16 mouse cellular contexts compared by ENCODE assay signal in the genomic region with DNA sequence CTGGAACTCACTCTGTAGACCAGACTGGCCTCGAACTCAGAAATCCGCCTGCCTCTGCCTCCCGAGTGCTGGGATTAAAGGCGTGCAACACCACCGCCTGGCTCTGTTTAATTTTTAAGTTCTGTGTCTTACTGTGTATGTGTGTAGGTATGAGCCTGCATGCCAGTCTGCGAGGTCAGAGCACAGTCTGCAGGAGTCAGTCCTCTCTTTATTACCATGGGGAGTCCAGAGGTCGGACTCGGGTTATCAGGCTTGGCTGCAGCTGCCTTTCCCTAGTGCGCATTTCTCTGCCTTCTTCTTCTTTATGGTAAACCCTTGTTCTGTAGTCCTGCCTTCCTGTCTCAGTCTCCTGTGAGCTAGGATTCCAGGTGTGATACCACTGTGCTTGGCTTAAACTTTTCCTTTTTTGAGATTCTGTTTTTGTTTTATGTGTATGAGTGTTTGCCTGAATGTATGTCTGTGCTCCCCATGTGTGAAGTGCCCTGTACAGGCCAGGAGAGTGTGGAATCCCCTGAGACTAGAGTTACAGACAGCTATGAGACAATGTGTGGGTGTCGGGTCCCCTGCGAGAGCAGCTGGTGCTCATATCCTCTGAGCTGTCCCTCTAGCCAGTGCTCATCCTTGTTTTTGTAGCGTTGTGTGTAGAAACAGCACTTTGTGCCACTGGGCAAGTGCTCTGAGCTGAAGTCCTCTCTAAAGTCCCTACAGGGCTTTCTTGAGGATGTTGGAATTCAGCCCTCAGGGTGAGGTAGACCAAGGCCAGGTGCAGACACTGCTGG. TPM values are rescaled to one million over a fixed set of nuclear protein-coding genes. Genes with fewer than 3 reads are reported as not detected.
A peak's percentile ranks its signal among the peaks of the same experiment; 100 is the strongest.
DNase-seq lines count a peak whose midpoint lies in the region; ATAC-seq and TF ChIP-seq lines count a peak whose summit lies in the region.
"Had no signal": no experiment of that assay in that cellular context is flagged by ENCODE, and none has a peak within 500 bp of the region (broad histone marks: within the 10 kb centered on the region; RNA-seq: fewer than 3 reads in every experiment).

No protein-coding gene starts in this region.

- ATAC-seq in forebrain, embryonic 15.5 days (replicated peaks) = no peak
- ATAC-seq in forebrain, embryonic 13.5 days = no peak
- ATAC-seq in intestine, postnatal 0 days = peak; percentile 84
- no peak for ATAC-seq in granulocyte monocyte progenitor cell, adult 5-6 weeks (replicated peaks; ENCODE audit: poor library complexity, severe bottlenecking)
- ATAC-seq: Patski had no signal

- no peak for TF ChIP-seq CTCF in layer of hippocampus, adult 2 months (conservative IDR thresholded peaks at IDR 0.05)
- TF ChIP-seq CTCF in intestine, postnatal 0 days (IDR thresholded peaks at IDR 0.05; ENCODE audit: low read depth) = no peak

- no peaks in the 10 kb centered on the region for H3K27me3 ChIP-seq in forebrain, embryonic 15.5 days
- no peaks in the 10 kb centered on the region for H3K27me3 ChIP-seq in forebrain, embryonic 13.5 days
- H3K27me3 ChIP-seq in intestine, postnatal 0 days (replicated peaks; ENCODE audit: control insufficient read depth, insufficient read depth, low read length) = no peaks in the 10 kb centered on the region
- H3K27me3 ChIP-seq: liver, embryonic 13.5 days; Patski had no signal

- 0 out of 2 replicates have a peak, but pooled peaks cover 4% of the 10 kb centered on the region for H3K36me3 ChIP-seq in forebrain, embryonic 15.5 days
- peaks cover 23% of the 10 kb centered on the region; the same call in 1 of the 2 replicates for H3K36me3 ChIP-seq in forebrain, embryonic 13.5 days (ENCODE audit: poor library complexity, severe bottlenecking)
- H3K36me3 ChIP-seq in intestine, postnatal 0 days (ENCODE audit: control insufficient read depth, insufficient read depth) = peaks cover 5% of the 10 kb centered on the region; the same call in 1 of the 2 replicates

- H3K27ac ChIP-seq in forebrain, embryonic 15.5 days (replicated peaks) = 0 out of 2 replicates have a peak overlapping the region, but pooled peaks have one; percentile 66
- no peak overlapping the region for H3K27ac ChIP-seq in forebrain, embryonic 13.5 days
- peak overlapping the region; percentile 88 for H3K27ac ChIP-seq in layer of hippocampus, adult 2 months
- peak overlapping the region; percentile 70 for H3K27ac ChIP-seq in intestine, postnatal 0 days (ENCODE audit: low read depth, low read length)
- H3K27ac ChIP-seq: heart, embryonic 10.5 days; hindbrain, embryonic 10.5 days; liver, embryonic 13.5 days had no signal

- WGBS in forebrain, embryonic 15.5 days = 90% methylated on average over 12 of the region's 12 CpGs
- 91% methylated on average over 12 of the region's 12 CpGs for WGBS in forebrain, embryonic 13.5 days
- 49% methylated on average over 12 of the region's 12 CpGs for WGBS in intestine, postnatal 0 days

- H3K4me2 ChIP-seq in forebrain, embryonic 15.5 days (replicated peaks) = no peak overlapping the region
- H3K4me2 ChIP-seq in forebrain, embryonic 13.5 days = no peak overlapping the region
- H3K4me2 ChIP-seq in intestine, postnatal 0 days (replicated peaks; ENCODE audit: low read depth) = no peak overlapping the region
- H3K4me2 ChIP-seq: liver, embryonic 13.5 days; midbrain, embryonic 11.5 days had no signal

- H3K4me3 ChIP-seq in forebrain, embryonic 15.5 days = no peak overlapping the region
- no peak overlapping the region for H3K4me3 ChIP-seq in forebrain, embryonic 13.5 days
- no peak overlapping the region for H3K4me3 ChIP-seq in layer of hippocampus, adult 2 months
- no peak overlapping the region for H3K4me3 ChIP-seq in intestine, postnatal 0 days (ENCODE audit: low read depth, low read length)
- H3K4me3 ChIP-seq: heart, embryonic 10.5 days; hindbrain, embryonic 10.5 days; liver, embryonic 13.5 days had no signal

- no peak overlapping the region for H3K9ac ChIP-seq in forebrain, embryonic 15.5 days (replicated peaks)
- H3K9ac ChIP-seq in forebrain, embryonic 13.5 days = no peak overlapping the region
- no peak overlapping the region for H3K9ac ChIP-seq in intestine, postnatal 0 days (ENCODE audit: low read depth, low read length)
- H3K9ac ChIP-seq: liver, embryonic 13.5 days had no signal

- H3K4me1 ChIP-seq in forebrain, embryonic 15.5 days = peaks cover 15% of the 10 kb centered on the region
- peaks cover 7% of the 10 kb centered on the region; the same call in 1 of the 2 replicates for H3K4me1 ChIP-seq in forebrain, embryonic 13.5 days
- 0 out of 2 replicates have a peak, but pooled peaks cover 7% of the 10 kb centered on the region for H3K4me1 ChIP-seq in intestine, postnatal 0 days (replicated peaks; ENCODE audit: control insufficient read depth, insufficient read depth, low read length)

- no peak for DNase-seq in layer of hippocampus, adult 2 months (ENCODE audit: low spot score in 2 of 2)
- no peak for DNase-seq in layer of hippocampus, postnatal 14 days (ENCODE audit: low spot score in 2 of 2)
- DNase-seq in Muller cell, postnatal 12 days (ENCODE audit: inconsistent ontology term) = peak; percentile 29
- DNase-seq in thymus, postnatal 10 days (ENCODE audit: low spot score in 2 of 2) = no peak
- DNase-seq: cerebellum, postnatal 10 days; gastrocnemius, postnatal 10 days; kidney, adult 9 months; liver, embryonic 13.5 days had no signal

- H3K9me3 ChIP-seq in forebrain, embryonic 15.5 days = no peaks in the 10 kb centered on the region
- H3K9me3 ChIP-seq in forebrain, embryonic 13.5 days (replicated peaks) = no peaks in the 10 kb centered on the region
- H3K9me3 ChIP-seq in intestine, postnatal 0 days (ENCODE audit: control insufficient read depth) = no peaks in the 10 kb centered on the region
- H3K9me3 ChIP-seq: heart, embryonic 10.5 days; hindbrain, embryonic 10.5 days; liver, embryonic 13.5 days had no signal

RNA-seq across cellular contexts. Expression of gene Gpr153, which starts 46.1 kb away (rescaled TPM):
- 5.7 and 6.3 TPM in 2 replicates for polyA plus RNA-seq in forebrain, embryonic 15.5 days (2015; fragmentation: Nextera tagmentation; extraction: Ambion mirVana)
- polyA plus RNA-seq in forebrain, embryonic 13.5 days (2015; fragmentation: Nextera tagmentation; extraction: Ambion mirVana) = 2.2 and 3.2 TPM in 2 replicates
- 1 to 10 TPM; 5.6 to 6.4 TPM for total RNA-seq in layer of hippocampus, adult 2 months (2021)
- total RNA-seq in layer of hippocampus, postnatal 14 days (2021) = 10 to 100 TPM in 1 of 2 experiments, 1 to 10 TPM in 1; 8.9 to 14.4 TPM
- 2.9 and 3.1 TPM in 2 replicates for polyA plus RNA-seq in intestine, postnatal 0 days (2015; fragmentation: Nextera tagmentation; extraction: Ambion mirVana)
- not detected in 2 replicates for total RNA-seq in granulocyte monocyte progenitor cell, adult 5-6 weeks (2014; fragmentation: Nextera tagmentation)
- not detected in 2 replicates for total RNA-seq in granulocyte monocyte progenitor cell, adult 5-6 weeks (2017)

RNA-seq across cellular contexts. Expression of gene Acot7, which starts 50.0 kb away (rescaled TPM):
- 210 and 219 TPM in 2 replicates for polyA plus RNA-seq in forebrain, embryonic 15.5 days (2015; fragmentation: Nextera tagmentation; extraction: Ambion mirVana)
- 126 and 135 TPM in 2 replicates for polyA plus RNA-seq in forebrain, embryonic 13.5 days (2015; fragmentation: Nextera tagmentation; extraction: Ambion mirVana)
- 100 to 1,000 TPM; 306 to 335 TPM for total RNA-seq in layer of hippocampus, adult 2 months (2021)
- 100 to 1,000 TPM; 352 to 388 TPM for total RNA-seq in layer of hippocampus, postnatal 14 days (2021)
- polyA plus RNA-seq in intestine, postnatal 0 days (2015; fragmentation: Nextera tagmentation; extraction: Ambion mirVana) = 24.1 and 28.7 TPM in 2 replicates
- total RNA-seq in granulocyte monocyte progenitor cell, adult 5-6 weeks (2014; fragmentation: Nextera tagmentation) = 124 and 134 TPM in 2 replicates
- 79.4 and 89.5 TPM in 2 replicates for total RNA-seq in granulocyte monocyte progenitor cell, adult 5-6 weeks (2017)

Comparison
In these comparisons a context has a peak if more than half of its experiments do, and no peak if none do; other contexts are left out.
1. RNA of gene Gpr153, which starts 46.1 kb away (total RNA-seq): 8.9 to 14.4 TPM in layer of hippocampus, postnatal 14 days and 5.6 to 6.4 TPM in layer of hippocampus, adult 2 months; not detected in granulocyte monocyte progenitor cell, adult 5-6 weeks; every median in the first group is over 4 times any median in the second.